Mouse (Mus musculus) hindbrain, embryonic 11.5 days (tissue): Measurements from ENCODE around the gene Chek2. TPM values are rescaled to one million over a fixed set of nuclear protein-coding genes. Genes with fewer than 3 reads are reported as not detected.
"Not testable (repeated sequence)": the region's sequence is repeated elsewhere in the genome, so short reads cannot be mapped to it uniquely, and the experiment has no call there.

Source experiments
- ATAC-seq: fragments of 200-750 bp; cut with Nextera tagmentation; 2 replicates; pipeline ENCODE4 v1.8.0; 2017; ENCODE audit warnings: mild to moderate bottlenecking, moderate TSS enrichment, moderate library complexity; ENCODE audit not compliant: low FRiP score
- DNase-seq: peaks from one replicate; pipeline ENCODE4 v3.0.0-alpha.2; 2015; ENCODE audit warnings: low spot score
- H3K27ac ChIP-seq: fragments of 300-500 bp; sonication (generic); 2 replicates; pipeline ENCODE4 v1.5.1; 2014; ENCODE audit warnings: mild to moderate bottlenecking, low read depth, low read length
- H3K27me3 ChIP-seq: fragments of 300-500 bp; sonication (generic); 2 replicates; pipeline ENCODE4 v1.6.1; 2014; ENCODE audit warnings: mild to moderate bottlenecking, low read length, moderate library complexity, mixed read lengths; ENCODE audit not compliant: control insufficient read depth, insufficient read depth
- H3K36me3 ChIP-seq: fragments of 300-500 bp; sonication (generic); 2 replicates; pipeline ENCODE4 v1.6.1; 2014; ENCODE audit warnings: mild to moderate bottlenecking, low read length, moderate library complexity, mixed read lengths; ENCODE audit not compliant: control insufficient read depth, insufficient read depth
- H3K4me1 ChIP-seq: fragments of 300-500 bp; sonication (generic); replicated peaks from 2 replicates; pipeline ENCODE4 v1.6.1; 2014; ENCODE audit warnings: low read length, mixed read lengths; ENCODE audit not compliant: control insufficient read depth, insufficient read depth
- H3K4me2 ChIP-seq: fragments of 300-500 bp; sonication (generic); replicated peaks from 2 replicates; pipeline ENCODE4 v1.6.1; 2014; ENCODE audit warnings: mild to moderate bottlenecking, low read depth, low read length
- H3K4me3 ChIP-seq: fragments of 300-500 bp; sonication (generic); 2 replicates; pipeline ENCODE4 v1.5.1; 2014; ENCODE audit warnings: low read depth, low read length
- H3K9ac ChIP-seq: fragments of 300-500 bp; sonication (generic); 2 replicates; pipeline ENCODE4 v1.6.1; 2014; ENCODE audit warnings: low read depth, low read length
- H3K9me3 ChIP-seq: fragments of 300-500 bp; sonication (generic); 2 replicates; pipeline ENCODE4 v1.6.1; 2016; ENCODE audit warnings: low read length; ENCODE audit not compliant: control insufficient read depth
- WGBS: fragments of 180-500 bp; shearing (Covaris S2); extraction: QIAGEN DNeasy Blood & Tissue Kit; methylation state at CpG from one replicate; pipeline ENCODE4 v1.1.7; 2014; 5-methylcytosine and 5-hydroxymethylcytosine counted together
- polyA plus RNA-seq: library from polyadenylated mRNA; unstranded; fragments of >200 nt; fragmentation: Nextera tagmentation; extraction: Ambion mirVana; gene quantifications from 2 replicates; pipeline ENCODE4 v1.2.1, GENCODE M21; 2014

Gene Chek2
- polyA plus RNA-seq, 1 experiment from 2014 or later, result 24.3 TPM

DNA sequence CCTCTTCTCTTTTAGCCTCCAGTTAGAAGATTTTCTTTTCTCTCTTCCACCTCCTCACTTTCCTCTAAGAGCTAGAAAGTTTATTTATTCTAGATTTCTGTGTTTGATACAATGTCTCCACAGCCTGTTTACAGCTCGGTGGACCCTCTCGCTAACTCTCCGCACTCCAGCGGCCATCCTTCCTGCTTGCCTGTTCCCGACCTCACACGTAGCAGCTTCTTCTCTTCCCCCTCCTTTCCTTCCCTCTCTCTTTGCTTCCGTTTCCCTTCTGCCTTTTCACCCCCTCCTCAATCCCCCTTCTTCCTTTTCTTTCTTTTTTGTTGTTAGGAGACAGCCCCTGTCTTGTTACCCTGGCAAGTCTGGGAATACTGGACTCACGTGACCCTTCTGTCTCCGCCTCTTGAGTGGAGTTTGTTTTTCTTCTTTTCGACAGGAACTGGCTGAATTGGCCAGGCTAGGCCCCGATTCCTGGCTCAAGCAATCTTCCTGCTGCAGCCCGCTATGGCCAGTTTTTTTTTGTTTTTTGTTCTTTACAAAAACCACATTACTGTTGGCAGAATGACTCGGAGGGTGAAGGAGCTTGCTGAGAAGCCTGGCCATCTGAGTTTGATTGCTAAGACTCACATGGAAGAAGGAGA lies 19.4 kb downstream of the Chek2 start:
- Histone ChIP-seq H3K27ac (peak overlapping the region; percentile 45; the same call in 1 of the 2 replicates), H3K9me3 (no peaks in the 10 kb centered on the region), H3K36me3 (no peaks in the 10 kb centered on the region), H3K27me3 (no peaks in the 10 kb centered on the region), H3K9ac (no peak overlapping the region), H3K4me1 (no peaks in the 10 kb centered on the region), H3K4me2 (no peak overlapping the region), H3K4me3 (no peak overlapping the region)
- no peak for ATAC-seq
- no peak for DNase-seq
- 58% methylated on average over 13 of the region's 13 CpGs for WGBS

DNA sequence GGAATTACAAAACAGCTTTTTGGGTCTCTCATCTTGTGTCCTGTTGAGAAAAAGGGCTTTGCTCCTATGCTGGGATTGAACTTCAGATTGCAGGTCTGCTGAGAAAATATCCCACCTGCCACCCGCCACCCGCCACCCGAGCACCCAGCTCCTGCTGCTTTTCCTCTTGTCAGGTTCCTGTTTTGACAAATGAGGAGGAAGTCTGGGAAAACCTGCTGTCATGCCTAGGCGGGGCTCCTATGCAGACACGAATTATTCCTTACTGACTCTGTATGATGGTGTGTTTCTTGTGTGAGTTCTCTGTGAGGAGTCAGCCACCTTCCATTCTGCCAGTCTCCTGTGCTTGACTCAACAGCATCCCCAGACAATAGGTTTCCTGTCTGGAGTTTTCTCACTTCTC lies 20.7 kb downstream of the Chek2 start:
- Histone ChIP-seq H3K4me3 (no peak overlapping the region), H3K27me3 (no peaks in the 10 kb centered on the region), H3K9me3 (no peaks in the 10 kb centered on the region), H3K4me2 (no peak overlapping the region), H3K4me1 (no peaks in the 10 kb centered on the region), H3K9ac (no peak overlapping the region), H3K27ac (no peak overlapping the region), H3K36me3 (no peaks in the 10 kb centered on the region)
- WGBS, result 92% methylated on average over 5 of the region's 5 CpGs
- ATAC-seq (no peak), DNase-seq (no peak)

- Histone ChIP-seq H3K4me2 (no peak overlapping the region), H3K4me1 (no peaks in the 10 kb centered on the region), H3K9me3 (no peaks in the 10 kb centered on the region), H3K27me3 (no peaks in the 10 kb centered on the region), H3K36me3 (no peaks in the 10 kb centered on the region), H3K27ac (0 out of 2 replicates have a peak overlapping the region, but pooled peaks have one; percentile 20), H3K9ac (no peak overlapping the region), H3K4me3 (no peak overlapping the region)
- WGBS, result 89% methylated on average over 4 of the region's 4 CpGs
- no peak for ATAC-seq
- DNase-seq, result no peak
Observed at GRCm38 (mm10) chr5:110868460-110868859, 28.7 kb downstream of the Chek2 start.

- H3K27ac ChIP-seq, result 0 out of 2 replicates have a peak overlapping the region, but pooled peaks have one; percentile 20
Observed at GRCm38 (mm10) chr5:110869242-110869669, 29.5 kb downstream of the Chek2 start.

DNA sequence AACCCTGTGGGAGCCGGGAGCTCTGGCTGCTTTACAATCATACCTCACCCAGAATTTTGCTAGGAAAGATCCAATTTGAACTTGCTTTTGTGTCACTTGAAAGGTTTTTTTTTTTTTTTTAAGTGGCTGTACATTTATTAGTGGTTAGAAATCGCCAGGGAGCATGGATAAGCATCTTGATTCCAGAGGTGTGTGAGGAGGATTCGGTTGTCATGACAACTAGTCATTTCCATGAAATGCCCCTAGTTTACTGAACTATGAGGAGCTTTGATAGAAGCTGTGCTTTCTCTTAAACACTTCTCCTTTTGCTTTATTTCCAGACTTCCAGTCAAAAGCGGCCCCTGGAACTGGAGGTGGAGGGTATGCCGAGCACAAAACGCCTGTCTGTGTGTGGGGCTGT lies 33.4 kb downstream of the Chek2 start:
- no peak for DNase-seq
- no peak overlapping the region for H3K27ac ChIP-seq

More at GRCm38 (mm10) chr5:110869242-110869669, 29.5 kb downstream of the Chek2 start:
- 51% methylated on average over 8 of the region's 8 CpGs for WGBS
- Histone ChIP-seq H3K9me3 (no peaks in the 10 kb centered on the region), H3K27me3 (no peaks in the 10 kb centered on the region), H3K36me3 (no peaks in the 10 kb centered on the region), H3K4me1 (no peaks in the 10 kb centered on the region), H3K4me2 (no peak overlapping the region), H3K4me3 (no peak overlapping the region), H3K9ac (no peak overlapping the region)
- DNase-seq (no peak), ATAC-seq (no peak)

DNA sequence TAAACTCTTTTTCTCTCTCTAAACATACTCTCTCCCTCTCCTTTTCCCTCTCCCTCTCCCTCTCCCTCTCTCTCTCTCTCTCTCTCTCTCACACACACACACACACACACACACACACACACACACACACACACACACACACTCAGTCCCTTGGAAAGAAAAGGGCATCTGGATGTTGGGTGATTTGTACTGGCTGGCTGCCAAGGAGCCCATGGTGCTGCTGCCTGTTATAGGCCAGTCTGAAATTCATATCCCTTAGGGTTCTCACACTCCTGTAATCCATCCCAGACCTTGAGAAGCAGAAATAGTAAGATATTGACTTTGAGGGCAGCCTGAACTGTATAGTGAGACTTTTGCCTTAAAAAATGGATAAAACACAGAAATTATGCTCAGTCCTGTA lies 34.9 kb downstream of the Chek2 start:
- Histone ChIP-seq H3K27ac (no peak overlapping the region), H3K36me3 (no peaks in the 10 kb centered on the region), H3K27me3 (no peaks in the 10 kb centered on the region), H3K4me1 (no peaks in the 10 kb centered on the region), H3K9me3 (no peaks in the 10 kb centered on the region), H3K4me3 (no peak overlapping the region), H3K4me2 (no peak overlapping the region), H3K9ac (no peak overlapping the region)
- peak; percentile 38 for DNase-seq
- no peak for ATAC-seq

More for the DNA sequence above, 33.4 kb downstream of the Chek2 start:
- Histone ChIP-seq H3K9me3 (no peaks in the 10 kb centered on the region), H3K9ac (no peak overlapping the region), H3K4me1 (no peaks in the 10 kb centered on the region), H3K4me3 (no peak overlapping the region), H3K27me3 (no peaks in the 10 kb centered on the region), H3K4me2 (no peak overlapping the region), H3K36me3 (no peaks in the 10 kb centered on the region)
- WGBS, result 86% methylated on average over 6 of the region's 6 CpGs
- ATAC-seq, result no peak

- Histone ChIP-seq H3K4me3 (no peak overlapping the region), H3K9me3 (no peaks in the 10 kb centered on the region), H3K27me3 (no peaks in the 10 kb centered on the region), H3K4me2 (no peak overlapping the region), H3K36me3 (no peaks in the 10 kb centered on the region), H3K27ac (no peak overlapping the region), H3K9ac (no peak overlapping the region), H3K4me1 (no peaks in the 10 kb centered on the region)
- 86% methylated on average over 1 of the region's 1 CpGs for WGBS
- DNase-seq (no peak), ATAC-seq (no peak)
Observed at GRCm38 (mm10) chr5:110875286-110875685, 35.5 kb downstream of the Chek2 start.

GRCm38 (mm10) chr5:110877666-110878505 lies 38.1 kb downstream of the Chek2 start:
- H3K9ac ChIP-seq, result no peak overlapping the region
- 85% methylated on average over 5 of the region's 5 CpGs for WGBS
- no peak for DNase-seq

GRCm38 (mm10) chr5:110878526-110878925 lies 38.7 kb downstream of the Chek2 start:
- H3K36me3 ChIP-seq, H3K4me3 ChIP-seq, H3K4me2 ChIP-seq, H3K9ac ChIP-seq, DNase-seq, H3K27me3 ChIP-seq, H3K27ac ChIP-seq, ATAC-seq, H3K9me3 ChIP-seq, H3K4me1 ChIP-seq: not testable (repeated sequence)
- 94% methylated on average over 1 of the region's 1 CpGs for WGBS

More at GRCm38 (mm10) chr5:110877666-110878505, 38.1 kb downstream of the Chek2 start:
- no peaks in the 10 kb centered on the region for H3K36me3 ChIP-seq
- no peaks in the 10 kb centered on the region for H3K27me3 ChIP-seq
- H3K4me2 ChIP-seq, result no peak overlapping the region
- no peak overlapping the region for H3K27ac ChIP-seq
- no peaks in the 10 kb centered on the region for H3K4me1 ChIP-seq
- H3K4me3 ChIP-seq, result no peak overlapping the region
- no peaks in the 10 kb centered on the region for H3K9me3 ChIP-seq
- ATAC-seq, result no peak
